Mouse (Mus musculus): Measurements from ENCODE around the gene Hoxa13. TPM values are rescaled to one million over a fixed set of nuclear protein-coding genes. Genes with fewer than 3 reads are reported as not detected.

Gene Hoxa13
- polyA plus RNA-seq, 1 experiment from 2014 or later = not detected

- 18% methylated on average over 5 of the region's 5 CpGs for WGBS
- Histone ChIP-seq H3K4me3 (no peak overlapping the region), H3K4me2 (no peak overlapping the region), H3K9ac (no peak overlapping the region), H3K36me3 (replicated peaks) (no peaks in the 10 kb centered on the region), H3K4me1 (no peaks in the 10 kb centered on the region), H3K9me3 (no peaks in the 10 kb centered on the region), H3K27me3 (replicated peaks) (peaks cover 96% of the 10 kb centered on the region), H3K27ac (no peak overlapping the region)
- ATAC-seq (replicated peaks) = no peak
These were observed 6.5 kb upstream of the Hoxa13 start for GRCm38 (mm10) chr6:52267221-52267620.

DNA sequence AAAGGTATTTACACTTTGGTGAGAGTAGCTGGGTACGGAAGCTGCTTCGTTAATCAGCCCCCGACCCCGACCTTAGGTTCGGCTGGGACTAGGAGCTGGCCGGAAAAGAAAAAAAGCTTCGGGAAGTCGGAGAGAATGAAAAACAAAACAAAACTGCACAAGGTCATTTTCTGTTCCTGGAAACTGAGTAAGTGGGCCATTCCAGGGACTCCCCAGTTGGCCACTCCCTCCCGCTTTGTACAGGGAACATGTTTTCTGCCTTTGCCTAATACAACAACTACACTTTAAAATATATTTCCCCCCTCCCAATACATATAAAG is 5.9 kb upstream of the Hoxa13 start:
- WGBS = 1% methylated on average over 9 of the region's 9 CpGs

DNA sequence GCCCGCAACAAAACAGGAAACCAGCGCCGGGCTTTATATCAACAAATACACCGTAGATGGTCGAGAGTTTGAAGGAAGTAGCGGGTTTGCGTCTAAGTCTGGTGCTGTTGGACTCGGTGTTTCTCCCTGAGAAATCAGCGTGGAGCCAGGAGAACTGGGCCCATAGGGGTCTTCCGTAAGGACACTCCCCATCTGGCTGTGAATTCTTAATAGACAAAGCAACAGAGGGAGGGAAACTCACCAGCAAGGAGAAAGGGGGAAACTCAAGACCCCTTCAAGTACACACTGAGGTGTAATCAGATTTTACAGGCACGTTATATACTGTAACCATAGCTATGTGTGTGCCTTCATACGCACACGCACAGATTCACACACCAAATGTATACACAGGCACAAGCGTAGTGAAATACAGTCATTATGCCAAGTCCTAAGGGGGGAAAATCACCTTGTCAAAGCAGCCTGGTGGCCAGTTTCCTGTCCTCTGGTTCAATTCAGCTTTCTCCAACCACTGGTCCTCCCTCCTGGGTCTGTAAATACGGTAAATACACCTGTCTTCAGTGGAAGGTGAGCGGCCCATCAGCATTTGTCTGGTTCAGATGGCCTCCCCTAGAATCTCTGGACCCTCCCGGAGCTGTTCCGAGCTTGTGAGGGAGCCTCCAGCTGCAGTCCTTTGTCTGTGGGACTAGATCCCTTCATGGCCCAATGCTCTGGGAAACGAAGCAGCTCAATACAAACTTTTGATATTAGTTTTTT is 5.4 kb upstream of the Hoxa13 start:
- Histone ChIP-seq H3K27ac (no peak overlapping the region), H3K9ac (no peak overlapping the region), H3K27me3 (replicated peaks) (peaks cover 96% of the 10 kb centered on the region), H3K9me3 (no peaks in the 10 kb centered on the region), H3K4me2 (no peak overlapping the region), H3K4me3 (no peak overlapping the region), H3K36me3 (replicated peaks) (no peaks in the 10 kb centered on the region), H3K4me1 (no peaks in the 10 kb centered on the region)
- WGBS = 1% methylated on average over 19 of the region's 19 CpGs
- ATAC-seq (replicated peaks) = no peak

More for the DNA sequence above, 5.9 kb upstream of the Hoxa13 start:
- Histone ChIP-seq H3K27ac (no peak overlapping the region), H3K4me3 (no peak overlapping the region), H3K9ac (no peak overlapping the region), H3K4me2 (no peak overlapping the region), H3K9me3 (no peaks in the 10 kb centered on the region), H3K4me1 (no peaks in the 10 kb centered on the region), H3K36me3 (replicated peaks) (no peaks in the 10 kb centered on the region), H3K27me3 (replicated peaks) (peaks cover 98% of the 10 kb centered on the region)
- ATAC-seq (replicated peaks) = no peak

DNA sequence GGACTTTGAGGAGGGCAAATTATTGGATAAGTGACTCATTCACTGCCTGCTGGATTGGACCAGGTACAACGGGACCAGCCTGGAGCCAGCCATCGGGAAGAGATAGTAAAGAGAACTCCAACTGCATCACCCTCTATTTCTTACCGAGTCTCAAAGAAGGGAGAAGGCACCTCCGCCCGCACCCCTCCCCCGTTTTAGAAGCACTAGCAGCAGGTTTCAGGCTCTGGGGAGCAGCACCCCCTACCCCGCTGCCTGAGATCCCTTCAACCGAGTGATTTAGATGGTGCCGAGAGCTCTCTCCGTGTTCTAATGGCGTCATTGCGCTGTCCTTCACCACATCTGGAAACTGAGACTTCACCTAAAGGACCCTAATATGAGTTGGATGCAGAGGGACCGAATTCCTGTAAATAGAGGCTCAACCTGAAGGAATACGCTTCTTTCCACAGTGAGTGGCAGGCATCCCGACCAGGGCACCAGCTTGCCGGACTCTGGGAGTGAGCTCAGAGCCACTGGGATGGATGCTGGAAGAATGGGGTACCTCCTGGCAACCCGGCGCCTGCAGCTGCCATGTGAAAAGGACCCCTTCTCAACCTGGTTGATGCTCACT is 4.7 kb upstream of the Hoxa13 start:
- Histone ChIP-seq H3K9ac (no peak overlapping the region), H3K4me1 (peaks cover 4% of the 10 kb centered on the region), H3K36me3 (replicated peaks) (no peaks in the 10 kb centered on the region), H3K27me3 (replicated peaks) (peaks cover 94% of the 10 kb centered on the region), H3K9me3 (no peaks in the 10 kb centered on the region), H3K4me2 (no peak overlapping the region), H3K27ac (no peak overlapping the region), H3K4me3 (no peak overlapping the region)
- no peak for ATAC-seq (replicated peaks)
- WGBS = under 1% methylated on average over 18 of the region's 18 CpGs

- H3K27ac ChIP-seq = no peak overlapping the region
- peaks cover 91% of the 10 kb centered on the region for H3K27me3 ChIP-seq (replicated peaks)
- no peak overlapping the region for H3K4me3 ChIP-seq
- no peaks in the 10 kb centered on the region for H3K36me3 ChIP-seq (replicated peaks)
- H3K4me1 ChIP-seq = peaks cover 8% of the 10 kb centered on the region
- H3K9ac ChIP-seq = no peak overlapping the region
- ATAC-seq (replicated peaks) = no peak
- no peaks in the 10 kb centered on the region for H3K9me3 ChIP-seq
- no peak overlapping the region for H3K4me2 ChIP-seq
- under 1% methylated on average over 5 of the region's 5 CpGs for WGBS
These were observed 3.6 kb upstream of the Hoxa13 start for GRCm38 (mm10) chr6:52264106-52264790.

DNA sequence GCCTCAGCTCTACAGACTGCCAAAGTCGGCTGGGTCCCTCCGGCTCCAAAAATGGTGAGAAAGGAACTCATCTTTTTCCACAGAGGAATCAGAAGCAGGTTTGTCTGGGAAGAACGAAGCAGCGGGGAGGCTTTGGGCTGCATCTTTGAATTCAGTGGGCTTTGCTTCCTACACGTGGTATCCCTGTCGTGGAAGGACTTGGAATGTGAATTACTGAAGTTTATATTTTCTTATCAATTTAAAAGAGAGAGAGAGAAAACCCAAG is 2.6 kb upstream of the Hoxa13 start:
- no peaks in the 10 kb centered on the region for H3K36me3 ChIP-seq (replicated peaks)
- peaks cover 8% of the 10 kb centered on the region for H3K4me1 ChIP-seq
- H3K4me2 ChIP-seq = no peak overlapping the region
- H3K27me3 ChIP-seq (replicated peaks) = peaks cover 91% of the 10 kb centered on the region
- H3K4me3 ChIP-seq = no peak overlapping the region
- no peaks in the 10 kb centered on the region for H3K9me3 ChIP-seq
- ATAC-seq (replicated peaks) = no peak
- H3K9ac ChIP-seq = no peak overlapping the region
- 2% methylated on average over 6 of the region's 6 CpGs for WGBS
- H3K27ac ChIP-seq = no peak overlapping the region

GRCm38 (mm10) chr6:52262463-52263320 is 2.0 kb upstream of the Hoxa13 start:
- H3K4me3 ChIP-seq = no peak overlapping the region
- 2% methylated on average over 24 of the region's 24 CpGs for WGBS
- ATAC-seq (replicated peaks) = no peak

DNA sequence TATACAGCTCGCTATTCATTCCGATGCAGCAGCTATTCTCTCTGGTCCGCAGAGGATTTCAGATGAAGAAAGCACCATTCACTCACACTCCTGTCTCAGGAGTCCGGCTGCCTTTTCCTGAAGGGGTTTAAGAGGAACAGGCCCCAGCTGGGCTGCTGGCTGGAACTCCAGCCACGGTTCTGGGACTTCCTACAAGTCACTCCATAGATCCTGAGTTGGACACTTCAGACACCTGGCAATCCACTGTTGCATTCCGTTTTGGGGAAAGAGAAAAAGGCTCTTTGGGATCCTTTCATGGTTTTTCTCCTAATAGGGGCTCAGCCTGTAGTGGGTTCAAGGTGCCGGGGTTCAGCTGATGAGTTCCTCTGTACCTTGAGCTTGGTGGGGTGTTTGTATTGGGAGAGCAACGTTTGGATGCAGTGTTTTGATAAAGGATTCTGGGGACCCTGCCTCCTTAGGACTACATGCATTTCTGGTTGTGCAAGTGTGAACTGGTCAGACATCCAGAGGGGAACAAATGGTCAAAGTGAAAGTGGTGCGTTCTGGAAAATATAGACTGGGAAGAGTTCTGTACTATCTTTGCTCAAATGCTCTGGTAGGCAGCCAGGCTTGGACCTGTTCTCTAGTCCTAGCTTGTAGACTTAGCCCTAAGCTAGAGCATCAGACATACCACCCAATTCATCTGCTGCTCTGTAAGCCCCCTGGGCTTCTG is 1.2 kb upstream of the Hoxa13 start:
- H3K4me1 ChIP-seq = peaks cover 8% of the 10 kb centered on the region
- H3K4me3 ChIP-seq = no peak overlapping the region
- H3K36me3 ChIP-seq (replicated peaks) = no peaks in the 10 kb centered on the region
- WGBS = under 1% methylated on average over 9 of the region's 9 CpGs
- no peak overlapping the region for H3K9ac ChIP-seq
- no peak overlapping the region for H3K4me2 ChIP-seq
- no peak for ATAC-seq (replicated peaks)
- no peak overlapping the region for H3K27ac ChIP-seq
- no peaks in the 10 kb centered on the region for H3K9me3 ChIP-seq
- H3K27me3 ChIP-seq (replicated peaks) = peaks cover 91% of the 10 kb centered on the region

More at GRCm38 (mm10) chr6:52262463-52263320, 2.0 kb upstream of the Hoxa13 start:
- Histone ChIP-seq H3K36me3 (replicated peaks) (no peaks in the 10 kb centered on the region), H3K4me1 (peaks cover 8% of the 10 kb centered on the region), H3K27me3 (replicated peaks) (peaks cover 89% of the 10 kb centered on the region), H3K9me3 (no peaks in the 10 kb centered on the region), H3K27ac (no peak overlapping the region), H3K9ac (no peak overlapping the region), H3K4me2 (no peak overlapping the region)

GRCm38 (mm10) chr6:52259811-52260261 is 844 bp downstream of the Hoxa13 start:
- no peaks in the 10 kb centered on the region for H3K36me3 ChIP-seq (replicated peaks)
- H3K27me3 ChIP-seq (replicated peaks) = peaks cover 86% of the 10 kb centered on the region
- WGBS = under 1% methylated on average over 39 of the region's 39 CpGs

DNA sequence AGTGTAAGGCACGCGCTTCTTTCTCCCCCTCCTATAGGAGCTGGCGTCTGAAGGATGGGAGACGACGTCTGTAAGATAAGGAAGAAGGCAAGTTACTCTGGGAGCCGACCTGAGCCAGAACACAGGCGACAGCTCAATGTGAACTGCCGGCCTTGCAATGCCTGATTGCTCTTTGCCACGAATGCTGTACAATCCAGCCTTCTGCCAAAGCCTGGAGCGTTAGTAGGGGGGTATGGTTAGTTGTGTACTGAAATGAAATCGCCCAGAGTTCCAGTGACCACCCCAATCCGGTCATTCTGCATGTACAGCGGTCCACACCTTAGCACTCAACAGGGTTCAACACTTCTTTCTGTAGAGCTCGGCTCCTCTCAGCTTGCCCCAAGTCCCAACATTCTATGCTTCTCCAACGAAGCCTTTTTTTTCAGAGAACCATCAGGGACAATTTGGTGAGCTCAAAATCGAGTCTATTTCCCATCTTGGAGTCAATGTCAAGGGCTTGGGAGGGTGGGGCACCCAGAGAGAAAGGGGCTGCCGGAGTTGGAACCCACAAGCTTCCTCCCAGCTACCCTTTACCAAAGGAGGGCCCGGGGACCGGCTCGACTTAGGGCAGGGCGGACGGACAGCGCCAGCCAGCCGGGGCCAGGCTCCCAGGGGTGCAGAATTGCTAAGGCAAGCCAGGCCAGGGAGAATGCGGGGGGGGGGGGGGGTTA is 1.4 kb downstream of the Hoxa13 start:
- ATAC-seq (replicated peaks) = no peak
- under 1% methylated on average over 25 of the region's 25 CpGs for WGBS

More at GRCm38 (mm10) chr6:52259811-52260261, 844 bp downstream of the Hoxa13 start:
- Histone ChIP-seq H3K4me1 (peaks cover 8% of the 10 kb centered on the region), H3K9ac (no peak overlapping the region), H3K9me3 (no peaks in the 10 kb centered on the region), H3K4me3 (no peak overlapping the region), H3K27ac (no peak overlapping the region), H3K4me2 (peak overlapping the region; percentile 38; the same call in 1 of the 2 replicates)
- no peak; the same call in 1 of the 2 replicates for ATAC-seq (replicated peaks)

DNA sequence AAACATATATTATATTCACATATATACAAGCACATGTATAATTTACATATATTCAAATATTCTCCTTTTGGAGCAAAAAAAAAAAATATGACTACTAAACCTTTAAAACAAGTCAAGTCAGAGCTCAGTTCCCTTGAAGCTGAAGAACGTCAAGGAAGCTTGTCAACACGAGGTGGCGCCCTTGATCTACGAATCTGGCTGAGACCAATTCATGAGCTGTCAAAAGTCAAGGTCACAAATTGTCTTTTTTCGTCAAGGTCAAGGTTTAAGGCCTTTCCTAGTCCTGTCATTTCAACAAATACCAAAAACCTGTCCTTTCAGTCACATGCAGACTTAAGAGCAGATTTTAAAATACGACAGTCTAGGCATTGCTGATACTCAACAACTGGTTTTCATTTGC is 3.7 kb downstream of the Hoxa13 start:
- H3K36me3 ChIP-seq (replicated peaks) = no peaks in the 10 kb centered on the region
- under 1% methylated on average over 6 of the region's 6 CpGs for WGBS
- no peak overlapping the region for H3K4me3 ChIP-seq
- no peak overlapping the region for H3K27ac ChIP-seq
- no peak overlapping the region for H3K4me2 ChIP-seq
- peaks cover 85% of the 10 kb centered on the region for H3K27me3 ChIP-seq (replicated peaks)
- no peak for ATAC-seq (replicated peaks)
- no peak overlapping the region for H3K9ac ChIP-seq
- peaks cover 8% of the 10 kb centered on the region for H3K4me1 ChIP-seq
- no peaks in the 10 kb centered on the region for H3K9me3 ChIP-seq

More for the DNA sequence above, 1.4 kb downstream of the Hoxa13 start:
- H3K27me3 ChIP-seq (replicated peaks) = peaks cover 85% of the 10 kb centered on the region
- no peaks in the 10 kb centered on the region for H3K9me3 ChIP-seq
- H3K4me1 ChIP-seq = peaks cover 8% of the 10 kb centered on the region
- H3K4me3 ChIP-seq = no peak overlapping the region
- no peaks in the 10 kb centered on the region for H3K36me3 ChIP-seq (replicated peaks)
- no peak overlapping the region for H3K9ac ChIP-seq
- H3K4me2 ChIP-seq = no peak overlapping the region
- no peak overlapping the region for H3K27ac ChIP-seq
